Mouse (Mus musculus) neural tube, embryonic 15.5 days (tissue): ENCODE data around the gene Tmprss11d. TPM values are rescaled to one million over a fixed set of nuclear protein-coding genes. Genes with fewer than 3 reads are reported as not detected.
"Not testable (repeated sequence)": the region's sequence is repeated elsewhere in the genome, so short reads cannot be mapped to it uniquely, and the experiment has no call there.

Experiments
- ATAC-seq: fragments of 200-750 bp; cut with Nextera tagmentation; 2 replicates; pipeline ENCODE4 v1.8.0; 2017; ENCODE audit warnings: mild to moderate bottlenecking, moderate TSS enrichment, moderate library complexity; ENCODE audit not compliant: low FRiP score
- H3K27ac ChIP-seq: fragments of 300-500 bp; sonication (generic); replicated peaks from 2 replicates; pipeline ENCODE4 v1.5.1; 2015; ENCODE audit warnings: mild to moderate bottlenecking, inconsistent platforms
- H3K27me3 ChIP-seq: fragments of 300-500 bp; sonication (generic); replicated peaks from 2 replicates; pipeline ENCODE4 v1.6.1; 2015; ENCODE audit warnings: inconsistent platforms
- H3K36me3 ChIP-seq: fragments of 300-500 bp; sonication (generic); 2 replicates; pipeline ENCODE4 v1.6.1; 2015; ENCODE audit warnings: inconsistent platforms
- H3K4me1 ChIP-seq: fragments of 300-500 bp; sonication (generic); 2 replicates; pipeline ENCODE4 v1.6.1; 2015; ENCODE audit warnings: inconsistent platforms
- H3K4me2 ChIP-seq: fragments of 300-500 bp; sonication (generic); 2 replicates; pipeline ENCODE4 v1.6.1; 2015; ENCODE audit warnings: inconsistent platforms, mild to moderate bottlenecking, moderate library complexity
- H3K4me3 ChIP-seq: fragments of 300-500 bp; sonication (generic); replicated peaks from 2 replicates; pipeline ENCODE4 v1.5.1; 2015; ENCODE audit warnings: mild to moderate bottlenecking, inconsistent platforms
- H3K9ac ChIP-seq: fragments of 300-500 bp; sonication (generic); replicated peaks from 2 replicates; pipeline ENCODE4 v1.6.1; 2015; ENCODE audit warnings: mild to moderate bottlenecking, inconsistent platforms
- H3K9me3 ChIP-seq: fragments of 300-500 bp; sonication (generic); replicated peaks from 2 replicates; pipeline ENCODE4 v1.6.1; 2016; ENCODE audit warnings: inconsistent platforms
- WGBS: fragments of 180-500 bp; shearing (Covaris S2); methylation state at CpG from one replicate; pipeline ENCODE4 v1.1.7; 2015; ENCODE audit warnings: mixed read lengths; 5-methylcytosine and 5-hydroxymethylcytosine counted together
- polyA plus RNA-seq: library from polyadenylated mRNA; unstranded; fragments of >200 nt; fragmentation: Nextera tagmentation; extraction: Ambion mirVana; gene quantifications from 2 replicates; pipeline ENCODE4 v1.2.1, GENCODE M21; 2015

Gene Tmprss11d
- polyA plus RNA-seq, result 0.10 and 0.13 TPM in 2 replicates

GRCm38 (mm10) chr5:86373320-86373719, at the start of gene Tmprss11d:
Gene Tmprss11d (minus strand): TSS chr5:86373420.
- H3K27me3 ChIP-seq, result no peaks in the 10 kb centered on the region
- no peak within 1 kb of the TSS for H3K4me2 ChIP-seq
- no peaks in the 10 kb centered on the region for H3K9me3 ChIP-seq
- no peak within 1 kb of the TSS for H3K9ac ChIP-seq
- H3K4me1 ChIP-seq, result no peaks in the 10 kb centered on the region
- 68% methylated on average over 3 of the region's 3 CpGs for WGBS
- no peaks in the 10 kb centered on the region for H3K36me3 ChIP-seq
- H3K4me3 ChIP-seq, result no peak within 1 kb of the TSS
- no peak within 1 kb of the TSS for H3K27ac ChIP-seq
- ATAC-seq, result no peak

GRCm38 (mm10) chr5:86421323-86422028, 48.3 kb upstream of the Tmprss11d start:
- 62% methylated on average over 3 of the region's 3 CpGs for WGBS
- Histone ChIP-seq H3K4me3 (no peak overlapping the region), H3K27me3 (no peaks in the 10 kb centered on the region), H3K4me2 (no peak overlapping the region), H3K4me1 (no peaks in the 10 kb centered on the region), H3K36me3 (no peaks in the 10 kb centered on the region), H3K9me3 (no peaks in the 10 kb centered on the region), H3K27ac (no peak overlapping the region), H3K9ac (no peak overlapping the region)
- ATAC-seq, result no peak

DNA sequence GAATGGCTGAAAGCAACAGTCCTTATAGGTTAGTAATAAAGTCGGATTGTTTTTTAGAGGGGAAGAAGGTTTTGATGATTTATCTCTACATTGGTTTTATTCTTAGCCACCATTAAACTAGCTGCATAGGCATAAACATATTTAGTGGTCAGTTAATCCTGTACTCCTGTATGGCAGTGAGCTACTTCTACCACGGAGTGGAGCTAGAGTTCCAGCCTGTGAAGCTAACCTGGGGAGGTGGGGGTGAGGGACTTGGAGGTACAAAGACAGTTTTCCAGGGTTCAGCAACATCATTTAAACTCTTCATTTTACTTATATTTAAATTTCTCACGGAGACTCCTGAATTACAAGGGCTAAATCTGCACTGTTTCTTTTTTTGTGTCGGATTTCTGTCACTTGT, 46.3 kb upstream of the Tmprss11d start:
- no peaks in the 10 kb centered on the region for H3K27me3 ChIP-seq
- no peaks in the 10 kb centered on the region for H3K9me3 ChIP-seq
- 23% methylated on average over 4 of the region's 4 CpGs for WGBS
- no peak overlapping the region for H3K9ac ChIP-seq
- H3K36me3 ChIP-seq, result no peaks in the 10 kb centered on the region
- no peak overlapping the region for H3K4me2 ChIP-seq
- no peak overlapping the region for H3K4me3 ChIP-seq
- no peak for ATAC-seq
- no peak overlapping the region for H3K27ac ChIP-seq
- no peaks in the 10 kb centered on the region for H3K4me1 ChIP-seq

- Histone ChIP-seq H3K27ac (no peak overlapping the region), H3K27me3 (no peaks in the 10 kb centered on the region), H3K9me3 (no peaks in the 10 kb centered on the region), H3K9ac (no peak overlapping the region), H3K4me1 (no peaks in the 10 kb centered on the region), H3K4me2 (no peak overlapping the region), H3K4me3 (no peak overlapping the region), H3K36me3 (no peaks in the 10 kb centered on the region)
- no peak for ATAC-seq
- 76% methylated on average over 7 of the region's 7 CpGs for WGBS
Observed at GRCm38 (mm10) chr5:86414280-86414679, 41.1 kb upstream of the Tmprss11d start.

- ATAC-seq, result no peak
- H3K36me3 ChIP-seq, result no peaks in the 10 kb centered on the region
- H3K4me3 ChIP-seq, result no peak overlapping the region
- H3K9me3 ChIP-seq, result no peaks in the 10 kb centered on the region
- no peaks in the 10 kb centered on the region for H3K4me1 ChIP-seq
- H3K4me2 ChIP-seq, result no peak overlapping the region
- no peak overlapping the region for H3K27ac ChIP-seq
- no peak overlapping the region for H3K9ac ChIP-seq
- no peaks in the 10 kb centered on the region for H3K27me3 ChIP-seq
- WGBS, result 25% methylated on average over 3 of the region's 3 CpGs
Observed at GRCm38 (mm10) chr5:86410815-86411214, 37.6 kb upstream of the Tmprss11d start.

GRCm38 (mm10) chr5:86407941-86408340, 34.7 kb upstream of the Tmprss11d start:
- Histone ChIP-seq H3K36me3 (no peaks in the 10 kb centered on the region), H3K9me3 (no peaks in the 10 kb centered on the region), H3K4me3 (no peak overlapping the region), H3K4me2 (no peak overlapping the region), H3K4me1 (no peaks in the 10 kb centered on the region), H3K9ac (no peak overlapping the region), H3K27me3 (no peaks in the 10 kb centered on the region), H3K27ac (no peak overlapping the region)
- 92% methylated on average over 2 of the region's 2 CpGs for WGBS
- no peak for ATAC-seq

DNA sequence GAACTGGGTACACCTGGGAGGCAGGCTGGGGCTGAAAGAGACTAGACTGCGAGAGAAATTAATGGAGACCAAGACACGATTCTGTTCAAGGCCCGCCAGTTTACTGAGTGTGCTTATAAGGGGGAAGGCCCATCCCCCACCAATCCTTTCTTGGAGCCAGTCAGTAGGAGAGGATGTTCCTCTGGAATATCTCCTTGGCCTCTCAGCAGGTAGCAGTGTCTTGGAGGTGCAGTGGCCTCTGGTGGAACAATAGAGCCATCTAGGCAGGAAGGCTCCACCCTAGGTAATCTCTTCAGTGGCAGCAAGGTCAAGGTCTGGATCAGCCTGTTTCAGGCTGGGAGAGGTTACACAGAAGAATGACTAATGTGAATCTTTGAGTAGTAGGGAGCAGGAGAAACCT, 34.0 kb upstream of the Tmprss11d start:
- no peaks in the 10 kb centered on the region for H3K36me3 ChIP-seq
- 94% methylated on average over 3 of the region's 3 CpGs for WGBS
- no peak overlapping the region for H3K9ac ChIP-seq
- no peaks in the 10 kb centered on the region for H3K4me1 ChIP-seq
- H3K27ac ChIP-seq, result no peak overlapping the region
- no peak for ATAC-seq
- no peaks in the 10 kb centered on the region for H3K27me3 ChIP-seq
- H3K4me2 ChIP-seq, result no peak overlapping the region
- H3K4me3 ChIP-seq, result no peak overlapping the region
- H3K9me3 ChIP-seq, result no peaks in the 10 kb centered on the region

GRCm38 (mm10) chr5:86359412-86359985, 13.7 kb downstream of the Tmprss11d start:
- Histone ChIP-seq H3K4me1 (no peaks in the 10 kb centered on the region), H3K9me3 (no peaks in the 10 kb centered on the region), H3K27me3 (no peaks in the 10 kb centered on the region), H3K36me3 (no peaks in the 10 kb centered on the region), H3K4me2 (no peak overlapping the region), H3K27ac (no peak overlapping the region), H3K9ac (no peak overlapping the region), H3K4me3 (no peak overlapping the region)
- no peak for ATAC-seq
- WGBS, result 67% methylated on average over 4 of the region's 4 CpGs

GRCm38 (mm10) chr5:86352966-86353365, 20.3 kb downstream of the Tmprss11d start:
- no peak for ATAC-seq
- Histone ChIP-seq H3K36me3 (no peaks in the 10 kb centered on the region), H3K4me3 (no peak overlapping the region), H3K27me3 (no peaks in the 10 kb centered on the region), H3K27ac (no peak overlapping the region), H3K4me2 (no peak overlapping the region), H3K4me1 (no peaks in the 10 kb centered on the region), H3K9me3 (no peaks in the 10 kb centered on the region), H3K9ac (no peak overlapping the region)
- WGBS, result 24% methylated on average over 7 of the region's 7 CpGs

DNA sequence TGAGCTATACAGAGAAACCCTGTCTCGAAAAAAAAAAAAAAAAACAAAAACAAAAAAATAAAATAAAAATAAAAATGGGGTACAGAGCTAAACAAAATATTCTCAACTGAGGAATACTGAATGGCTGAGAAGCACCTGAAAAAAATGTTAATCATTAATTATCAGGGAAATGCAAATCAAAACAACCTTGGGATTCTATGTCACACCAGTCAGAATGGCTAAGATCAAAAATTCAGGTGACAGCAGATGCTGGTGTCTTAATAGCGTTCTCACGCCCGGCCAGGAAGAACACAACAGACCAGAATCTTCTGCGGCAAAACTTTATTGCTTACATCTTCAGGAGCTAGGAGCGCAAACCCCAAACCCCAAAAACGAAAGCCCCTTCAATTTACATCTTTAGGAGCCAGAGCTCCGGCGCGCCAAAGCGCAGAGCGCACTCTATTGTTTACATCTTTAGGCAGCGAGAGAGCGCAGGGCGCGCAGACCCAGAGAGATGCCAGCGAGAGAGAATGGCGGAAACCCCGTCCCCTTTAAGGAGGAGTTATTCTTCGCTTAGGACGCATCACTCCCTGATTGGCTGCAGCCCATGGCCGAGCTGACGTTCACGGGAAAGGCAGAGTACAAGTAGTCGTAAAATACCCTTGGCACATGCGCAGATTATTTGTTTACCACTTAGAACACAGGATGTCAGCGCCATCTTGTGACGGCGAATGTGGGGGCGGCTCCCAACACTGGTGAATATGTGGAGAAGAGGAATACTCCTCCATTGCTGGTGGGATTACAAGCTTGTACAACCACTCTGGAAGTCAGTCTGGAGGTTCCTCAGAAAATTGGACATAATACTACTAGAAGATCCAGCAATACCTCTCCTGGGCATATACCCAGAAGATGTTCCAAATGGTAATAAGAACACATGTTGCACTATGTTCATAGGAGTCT, 54.9 kb downstream of the Tmprss11d start:
- Histone ChIP-seq H3K9ac (0 out of 2 replicates have a peak overlapping the region, but pooled peaks have one; percentile 26), H3K4me2 (peak overlapping the region; percentile 47), H3K27ac (peak overlapping the region; percentile 60; the same call in 1 of the 2 replicates), H3K4me3 (peak overlapping the region; percentile 43)
- not testable (repeated sequence) for H3K9me3 ChIP-seq, H3K36me3 ChIP-seq, H3K4me1 ChIP-seq, H3K27me3 ChIP-seq
- peak; percentile 88 for ATAC-seq
- WGBS, result 44% methylated on average over 30 of the region's 30 CpGs

- Histone ChIP-seq H3K36me3 (no peaks in the 10 kb centered on the region), H3K4me2 (no peak overlapping the region), H3K4me1 (no peaks in the 10 kb centered on the region), H3K27me3 (no peaks in the 10 kb centered on the region), H3K4me3 (no peak overlapping the region), H3K9me3 (no peaks in the 10 kb centered on the region), H3K27ac (no peak overlapping the region), H3K9ac (no peak overlapping the region)
- ATAC-seq, result no peak
- 82% methylated on average over 5 of the region's 5 CpGs for WGBS
Observed at GRCm38 (mm10) chr5:86306116-86306515, 67.1 kb downstream of the Tmprss11d start.
